Mouse (Mus musculus) gastrocnemius, adult 2 months (tissue): ENCODE data around the gene Fcgr3. TPM values are rescaled to one million over a fixed set of nuclear protein-coding genes. Genes with fewer than 3 reads are reported as not detected.
"Not testable (repeated sequence)": the region's sequence is repeated elsewhere in the genome, so short reads cannot be mapped to it uniquely, and the experiment has no call there.

Experiments used
- DNase-seq: peaks from one replicate; pipeline ENCODE4 v3.0.0; 2022
- H3K27ac ChIP-seq: fragments of 200-600 bp; 2 replicates; pipeline ENCODE4 v1.8.1; 2022; ENCODE audit warnings: mild to moderate bottlenecking
- H3K4me3 ChIP-seq: fragments of 200-600 bp; 2 replicates; pipeline ENCODE4 v1.8.1; 2022; ENCODE audit warnings: mild to moderate bottlenecking, moderate library complexity
- CTCF ChIP-seq: fragments of 200-600 bp; IDR thresholded peaks from 2 replicates; pipeline ENCODE4 v1.8.1; 2022; ENCODE audit warnings: antibody characterized with exemption, mild to moderate bottlenecking, moderate library complexity
- intact Hi-C: fragments of 180-260 bp; cut with DNase I; formaldehyde crosslinking; loops from one replicate; pipeline ENCODE4 v1.15.1; 2025
- total RNA-seq, 2 experiments: library from RNA; stranded (reverse); gene quantifications; 2 replicates each; pipeline ENCODE4 v1.2.3; 2021

The Fcgr3 gene
- total RNA-seq, 2 experiments from 2014 or later: 1.8 to 4.3 TPM

- DNase-seq, H3K27ac ChIP-seq, H3K4me3 ChIP-seq, intact Hi-C loops: not testable (repeated sequence)
Observed at GRCm38 (mm10) chr1:171074283-171074682, 9.5 kb upstream of the Fcgr3 start.

GRCm38 (mm10) chr1:171072217-171072616, 7.5 kb upstream of the Fcgr3 start:
- intact Hi-C loops, H3K4me3 ChIP-seq, H3K27ac ChIP-seq, DNase-seq: not testable (repeated sequence)

GRCm38 (mm10) chr1:171071726-171072125, 7.0 kb upstream of the Fcgr3 start:
- H3K4me3 ChIP-seq, H3K27ac ChIP-seq, DNase-seq, intact Hi-C loops: not testable (repeated sequence)

- H3K4me3 ChIP-seq, DNase-seq, H3K27ac ChIP-seq, intact Hi-C loops: not testable (repeated sequence)
Observed at GRCm38 (mm10) chr1:171070879-171071278, 6.1 kb upstream of the Fcgr3 start.

- H3K4me3 ChIP-seq, H3K27ac ChIP-seq, intact Hi-C loops, DNase-seq: not testable (repeated sequence)
Observed at GRCm38 (mm10) chr1:171069508-171069907, 4.8 kb upstream of the Fcgr3 start.

- H3K27ac ChIP-seq, intact Hi-C loops, H3K4me3 ChIP-seq, DNase-seq: not testable (repeated sequence)
Observed at GRCm38 (mm10) chr1:171067928-171068327, 3.2 kb upstream of the Fcgr3 start.

- intact Hi-C loops, H3K4me3 ChIP-seq, H3K27ac ChIP-seq, DNase-seq: not testable (repeated sequence)
Observed at GRCm38 (mm10) chr1:171066583-171066982, 1.8 kb upstream of the Fcgr3 start.

GRCm38 (mm10) chr1:171065768-171066167, 1.0 kb upstream of the Fcgr3 start:
- intact Hi-C loops, H3K27ac ChIP-seq: not testable (repeated sequence)
- H3K4me3 ChIP-seq: peak overlapping the region; percentile 65
- peak; percentile 51 for DNase-seq

- H3K27ac ChIP-seq, intact Hi-C loops: not testable (repeated sequence)
- DNase-seq: peak; percentile 46
- peak overlapping the region; percentile 56 for H3K4me3 ChIP-seq
Observed at GRCm38 (mm10) chr1:171065243-171065587, 480 bp upstream of the Fcgr3 start.

- intact Hi-C loops, H3K27ac ChIP-seq: not testable (repeated sequence)
- peak overlapping the region; percentile 60 for H3K4me3 ChIP-seq
- peak; percentile 54 for DNase-seq
Observed at GRCm38 (mm10) chr1:171063569-171064490, 905 bp downstream of the Fcgr3 start.

- no peak for TF ChIP-seq CTCF
- H3K27ac ChIP-seq: no peak overlapping the region
- DNase-seq: no peak
- intact Hi-C loops: no loop called here
- H3K4me3 ChIP-seq: no peak overlapping the region
Observed at GRCm38 (mm10) chr1:171061566-171061965, 3.2 kb downstream of the Fcgr3 start.

GRCm38 (mm10) chr1:171060392-171060791, 4.3 kb downstream of the Fcgr3 start:
- no peak for TF ChIP-seq CTCF
- intact Hi-C loops: no loop called here
- peak; percentile 8 for DNase-seq
- H3K27ac ChIP-seq: no peak overlapping the region
- no peak overlapping the region for H3K4me3 ChIP-seq

GRCm38 (mm10) chr1:171059203-171059602, 5.5 kb downstream of the Fcgr3 start:
- H3K27ac ChIP-seq: no peak overlapping the region
- no peak for TF ChIP-seq CTCF
- H3K4me3 ChIP-seq: peak overlapping the region; percentile 41
- no peak for DNase-seq
- intact Hi-C loops: no loop called here

GRCm38 (mm10) chr1:171057253-171057652, 7.5 kb downstream of the Fcgr3 start:
- intact Hi-C loops: no loop called here
- no peak for DNase-seq
- H3K4me3 ChIP-seq: peak overlapping the region; percentile 35; the same call in 1 of the 2 replicates
- no peak overlapping the region for H3K27ac ChIP-seq
- no peak for TF ChIP-seq CTCF
